Mouse (Mus musculus): Measurements from ENCODE around the gene Dennd5b. TPM values are rescaled to one million over a fixed set of nuclear protein-coding genes. Genes with fewer than 3 reads are reported as not detected.
"Not testable (repeated sequence)": the region's sequence is repeated elsewhere in the genome, so short reads cannot be mapped to it uniquely, and the experiment has no call there.

Gene Dennd5b
- polyA plus RNA-seq, 1 experiment: 9.1 TPM

GRCm38 (mm10) chr6:149010766-149011301, 90.6 kb downstream of the Dennd5b start:
- no peaks in the 10 kb centered on the region; the same call in 1 of the 2 replicates for H3K36me3 ChIP-seq (ENCODE audit: control insufficient read depth, insufficient read depth, low read length)

GRCm38 (mm10) chr6:149005009-149005408, 96.5 kb downstream of the Dennd5b start:
- Histone ChIP-seq H3K27ac (ENCODE audit: control insufficient read depth, insufficient read depth, low read depth, low read length) (no peak overlapping the region), H3K27me3 (ENCODE audit: control insufficient read depth, insufficient read depth, low read length) (no peaks in the 10 kb centered on the region), H3K36me3 (ENCODE audit: control insufficient read depth, insufficient read depth, low read length) (peaks cover 1% of the 10 kb centered on the region; the same call in 1 of the 2 replicates), H3K4me1 (ENCODE audit: control insufficient read depth, insufficient read depth, low read length) (no peaks in the 10 kb centered on the region), H3K4me3 (ENCODE audit: control insufficient read depth, low read depth, low read length) (no peak overlapping the region)
- TF ChIP-seq CTCF (IDR thresholded peaks at IDR 0.05; ENCODE audit: control insufficient read depth, insufficient read depth, insufficient replicate concordance, low read depth, low read length) (no peak), POLR2A (IDR thresholded peaks at IDR 0.05; ENCODE audit: control insufficient read depth, low read depth, low read length) (no peak)

More at GRCm38 (mm10) chr6:149010766-149011301, 90.6 kb downstream of the Dennd5b start:
- H3K27me3 ChIP-seq (ENCODE audit: control insufficient read depth, insufficient read depth, low read length): no peaks in the 10 kb centered on the region
- H3K4me1 ChIP-seq (ENCODE audit: control insufficient read depth, insufficient read depth, low read length): no peaks in the 10 kb centered on the region
- H3K4me3 ChIP-seq (ENCODE audit: control insufficient read depth, low read depth, low read length): no peak overlapping the region
- no peak for TF ChIP-seq POLR2A (IDR thresholded peaks at IDR 0.05; ENCODE audit: control insufficient read depth, low read depth, low read length)
- no peak; the same call in 1 of the 2 replicates for TF ChIP-seq CTCF (IDR thresholded peaks at IDR 0.05; ENCODE audit: control insufficient read depth, insufficient read depth, insufficient replicate concordance, low read depth, low read length)
- no peak overlapping the region for H3K27ac ChIP-seq (ENCODE audit: control insufficient read depth, insufficient read depth, low read depth, low read length)

GRCm38 (mm10) chr6:148994327-148994999, 107.0 kb downstream of the Dennd5b start:
- H3K36me3 ChIP-seq (ENCODE audit: control insufficient read depth, insufficient read depth, low read length): no peaks in the 10 kb centered on the region
- H3K4me3 ChIP-seq (ENCODE audit: control insufficient read depth, low read depth, low read length): no peak overlapping the region
- no peak overlapping the region for H3K27ac ChIP-seq (ENCODE audit: control insufficient read depth, insufficient read depth, low read depth, low read length)
- no peaks in the 10 kb centered on the region for H3K27me3 ChIP-seq (ENCODE audit: control insufficient read depth, insufficient read depth, low read length)
- no peaks in the 10 kb centered on the region for H3K4me1 ChIP-seq (ENCODE audit: control insufficient read depth, insufficient read depth, low read length)
- TF ChIP-seq POLR2A (IDR thresholded peaks at IDR 0.05; ENCODE audit: control insufficient read depth, low read depth, low read length): no peak
- TF ChIP-seq CTCF (IDR thresholded peaks at IDR 0.05; ENCODE audit: control insufficient read depth, insufficient read depth, insufficient replicate concordance, low read depth, low read length): no peak

- Histone ChIP-seq H3K4me3 (ENCODE audit: control insufficient read depth, low read depth, low read length) (no peak overlapping the region), H3K27me3 (ENCODE audit: control insufficient read depth, insufficient read depth, low read length) (no peaks in the 10 kb centered on the region), H3K27ac (ENCODE audit: control insufficient read depth, insufficient read depth, low read depth, low read length) (no peak overlapping the region), H3K4me1 (ENCODE audit: control insufficient read depth, insufficient read depth, low read length) (no peaks in the 10 kb centered on the region), H3K36me3 (ENCODE audit: control insufficient read depth, insufficient read depth, low read length) (no peaks in the 10 kb centered on the region)
- no peak for TF ChIP-seq POLR2A (IDR thresholded peaks at IDR 0.05; ENCODE audit: control insufficient read depth, low read depth, low read length)
- no peak for TF ChIP-seq CTCF (IDR thresholded peaks at IDR 0.05; ENCODE audit: control insufficient read depth, insufficient read depth, insufficient replicate concordance, low read depth, low read length)
These were observed 108.1 kb downstream of the Dennd5b start for GRCm38 (mm10) chr6:148993117-148994077.

- TF ChIP-seq CTCF (IDR thresholded peaks at IDR 0.05; ENCODE audit: control insufficient read depth, insufficient read depth, insufficient replicate concordance, low read depth, low read length) (no peak), POLR2A (IDR thresholded peaks at IDR 0.05; ENCODE audit: control insufficient read depth, low read depth, low read length) (no peak)
- H3K27ac ChIP-seq (ENCODE audit: control insufficient read depth, insufficient read depth, low read depth, low read length): no peak overlapping the region
- no peak overlapping the region for H3K4me3 ChIP-seq (ENCODE audit: control insufficient read depth, low read depth, low read length)
- H3K27me3 ChIP-seq (ENCODE audit: control insufficient read depth, insufficient read depth, low read length): no peaks in the 10 kb centered on the region
- no peaks in the 10 kb centered on the region for H3K4me1 ChIP-seq (ENCODE audit: control insufficient read depth, insufficient read depth, low read length)
- no peaks in the 10 kb centered on the region for H3K36me3 ChIP-seq (ENCODE audit: control insufficient read depth, insufficient read depth, low read length)
These were observed 108.9 kb downstream of the Dennd5b start for GRCm38 (mm10) chr6:148992373-148993116.

GRCm38 (mm10) chr6:148991660-148992372, 109.7 kb downstream of the Dennd5b start:
- H3K36me3 ChIP-seq (ENCODE audit: control insufficient read depth, insufficient read depth, low read length): no peaks in the 10 kb centered on the region
- TF ChIP-seq POLR2A (IDR thresholded peaks at IDR 0.05; ENCODE audit: control insufficient read depth, low read depth, low read length): no peak
- no peak for TF ChIP-seq CTCF (IDR thresholded peaks at IDR 0.05; ENCODE audit: control insufficient read depth, insufficient read depth, insufficient replicate concordance, low read depth, low read length)
- no peak overlapping the region for H3K4me3 ChIP-seq (ENCODE audit: control insufficient read depth, low read depth, low read length)
- H3K27me3 ChIP-seq (ENCODE audit: control insufficient read depth, insufficient read depth, low read length): no peaks in the 10 kb centered on the region
- H3K4me1 ChIP-seq (ENCODE audit: control insufficient read depth, insufficient read depth, low read length): no peaks in the 10 kb centered on the region
- no peak overlapping the region for H3K27ac ChIP-seq (ENCODE audit: control insufficient read depth, insufficient read depth, low read depth, low read length)

GRCm38 (mm10) chr6:148989792-148990491, 111.5 kb downstream of the Dennd5b start:
- H3K36me3 ChIP-seq (ENCODE audit: control insufficient read depth, insufficient read depth, low read length); H3K27ac ChIP-seq (ENCODE audit: control insufficient read depth, insufficient read depth, low read depth, low read length); H3K4me1 ChIP-seq (ENCODE audit: control insufficient read depth, insufficient read depth, low read length); H3K4me3 ChIP-seq (ENCODE audit: control insufficient read depth, low read depth, low read length); H3K27me3 ChIP-seq (ENCODE audit: control insufficient read depth, insufficient read depth, low read length): not testable (repeated sequence)
